Mouse (Mus musculus) ES-Bruce4 (cell line): ENCODE data around the gene Rbpj.

Experiments
- CTCF ChIP-seq: IDR thresholded peaks from one replicate; pipeline ENCODE4 v1.8.1; 2011; ENCODE audit warnings: low read depth, low read length
- EP300 ChIP-seq: IDR thresholded peaks from 2 replicates; pipeline ENCODE4 v1.6.1; 2011; ENCODE audit warnings: low read depth, low read length; ENCODE audit not compliant: insufficient read depth
- POLR2A ChIP-seq: IDR thresholded peaks from one replicate; pipeline ENCODE4 v1.8.1; 2011; ENCODE audit warnings: low read length; ENCODE audit not compliant: insufficient read depth

GRCm38 (mm10) chr5:53460196-53460595 is 5.8 kb upstream of the Rbpj start:
- TF ChIP-seq CTCF (no peak), POLR2A (no peak), EP300 (no peak)
